Mouse (Mus musculus): ENCODE data around the gene Lrrc20.

DNA sequence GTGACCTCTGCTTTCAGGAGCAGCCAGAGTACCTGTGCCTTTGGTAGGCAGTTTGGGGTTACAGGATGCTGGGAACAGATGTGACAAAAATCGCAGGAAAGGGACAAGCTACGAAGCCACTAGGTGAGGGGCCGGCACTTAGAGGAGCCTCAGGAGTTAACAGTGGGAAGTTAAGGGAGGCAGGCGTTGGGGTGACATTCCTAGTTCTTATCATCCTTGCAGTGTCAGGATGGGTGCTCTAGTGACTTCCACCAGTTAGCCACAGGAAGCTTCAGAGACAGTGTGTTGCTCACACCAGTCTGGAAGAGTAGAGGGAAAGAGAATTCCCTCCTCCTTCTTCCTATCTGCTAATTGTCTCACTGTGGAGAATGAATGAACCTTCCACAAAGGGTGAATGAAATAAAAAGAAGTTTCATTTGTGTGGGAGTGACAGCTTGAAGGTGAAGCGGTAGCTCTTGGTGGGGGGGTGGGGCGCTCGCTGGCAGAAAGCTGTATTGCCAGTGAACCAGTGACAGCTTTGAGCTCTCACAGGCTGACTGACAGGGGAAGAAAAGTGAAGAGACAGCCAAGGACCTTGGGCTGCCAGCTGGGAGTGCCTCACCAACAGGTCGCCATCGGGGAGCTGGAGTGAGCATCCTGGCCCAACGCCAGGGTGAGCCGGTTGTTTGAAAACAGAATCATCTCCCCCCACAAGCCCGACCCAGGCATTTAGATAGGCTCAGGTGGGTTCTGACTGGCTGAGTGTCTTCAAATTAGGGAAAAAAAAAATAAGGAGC lies 41.9 kb downstream of the Lrrc20 start:
- TF ChIP-seq POLR2A (IDR thresholded peaks at IDR 0.05; ENCODE audit: control insufficient read depth, extremely low read depth, insufficient read depth, low read length, poor library complexity): no peak
- TF ChIP-seq CTCF (IDR thresholded peaks at IDR 0.05; ENCODE audit: borderline replicate concordance, control insufficient read depth, extremely low read depth, insufficient read depth, low read length, poor library complexity): no peak
